Mouse (Mus musculus) stomach, embryonic 15.5 days (tissue): ENCODE measurements around the gene Sh3bgrl3. TPM values are rescaled to one million over a fixed set of nuclear protein-coding genes. Genes with fewer than 3 reads are reported as not detected.
"Not testable (repeated sequence)": the region's sequence is repeated elsewhere in the genome, so short reads cannot be mapped to it uniquely, and the experiment has no call there.

Experiments
- ATAC-seq: fragments of 200-750 bp; cut with Nextera tagmentation; 2 replicates; pipeline ENCODE4 v1.8.0; 2017; ENCODE audit warnings: low read depth, moderate number of reproducible peaks, moderate TSS enrichment; ENCODE audit not compliant: insufficient read depth, low FRiP score
- H3K27ac ChIP-seq: fragments of 300-500 bp; sonication (generic); 2 replicates; pipeline ENCODE4 v1.5.1; 2015; ENCODE audit warnings: mild to moderate bottlenecking, inconsistent platforms
- H3K27me3 ChIP-seq: fragments of 300-500 bp; sonication (generic); replicated peaks from 2 replicates; pipeline ENCODE4 v1.6.1; 2015; ENCODE audit warnings: inconsistent platforms
- H3K36me3 ChIP-seq: fragments of 300-500 bp; sonication (generic); 2 replicates; pipeline ENCODE4 v1.6.1; 2015; ENCODE audit warnings: inconsistent platforms
- H3K4me1 ChIP-seq: fragments of 300-500 bp; sonication (generic); 2 replicates; pipeline ENCODE4 v1.6.1; 2015; ENCODE audit warnings: inconsistent platforms
- H3K4me2 ChIP-seq: fragments of 300-500 bp; sonication (generic); 2 replicates; pipeline ENCODE4 v1.6.1; 2015; ENCODE audit warnings: mild to moderate bottlenecking, inconsistent platforms
- H3K4me3 ChIP-seq: fragments of 300-500 bp; sonication (generic); replicated peaks from 2 replicates; pipeline ENCODE4 v1.5.1; 2015; ENCODE audit warnings: inconsistent platforms
- H3K9ac ChIP-seq: fragments of 300-500 bp; sonication (generic); 2 replicates; pipeline ENCODE4 v1.6.1; 2015; ENCODE audit warnings: inconsistent platforms
- H3K9me3 ChIP-seq: fragments of 300-500 bp; sonication (generic); 2 replicates; pipeline ENCODE4 v1.6.1; 2016; ENCODE audit warnings: inconsistent platforms
- WGBS: fragments of 180-500 bp; shearing (Covaris S2); methylation state at CpG from one replicate; pipeline ENCODE4 v1.1.7; 2015; 5-methylcytosine and 5-hydroxymethylcytosine counted together
- polyA plus RNA-seq: library from polyadenylated mRNA; unstranded; fragments of >200 nt; fragmentation: Nextera tagmentation; extraction: Ambion mirVana; gene quantifications from 2 replicates; pipeline ENCODE4 v1.2.1, GENCODE M21; 2015

Sh3bgrl3 gene
- polyA plus RNA-seq, 1 experiment from 2014 or later, result 395 TPM

DNA sequence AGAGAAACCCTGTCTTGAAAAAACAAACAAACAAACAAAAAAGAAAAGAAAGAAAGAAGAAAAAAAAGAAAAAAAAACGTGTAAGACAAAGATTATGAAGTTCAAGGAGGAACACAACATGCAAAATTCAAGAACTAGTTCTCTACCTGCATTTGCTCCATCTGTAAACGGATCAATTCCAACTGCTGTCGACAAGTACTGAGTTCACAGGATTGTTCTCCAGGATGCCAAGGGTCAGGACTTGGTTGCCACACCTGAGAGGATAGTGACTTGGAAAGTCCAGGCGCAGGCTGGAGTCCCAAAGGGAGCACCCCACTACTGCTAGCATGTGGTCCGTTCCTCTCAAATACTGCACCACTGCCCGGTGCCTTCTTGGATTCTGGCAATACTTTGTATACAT is 26.9 kb upstream of the Sh3bgrl3 start:
- Histone ChIP-seq H3K9ac (no peak overlapping the region), H3K4me2 (no peak overlapping the region), H3K4me3 (no peak overlapping the region), H3K27ac (no peak overlapping the region), H3K27me3 (no peaks in the 10 kb centered on the region), H3K9me3 (no peaks in the 10 kb centered on the region), H3K36me3 (peaks cover 13% of the 10 kb centered on the region), H3K4me1 (peaks cover 7% of the 10 kb centered on the region)
- ATAC-seq, result no peak
- 89% methylated on average over 6 of the region's 6 CpGs for WGBS

DNA sequence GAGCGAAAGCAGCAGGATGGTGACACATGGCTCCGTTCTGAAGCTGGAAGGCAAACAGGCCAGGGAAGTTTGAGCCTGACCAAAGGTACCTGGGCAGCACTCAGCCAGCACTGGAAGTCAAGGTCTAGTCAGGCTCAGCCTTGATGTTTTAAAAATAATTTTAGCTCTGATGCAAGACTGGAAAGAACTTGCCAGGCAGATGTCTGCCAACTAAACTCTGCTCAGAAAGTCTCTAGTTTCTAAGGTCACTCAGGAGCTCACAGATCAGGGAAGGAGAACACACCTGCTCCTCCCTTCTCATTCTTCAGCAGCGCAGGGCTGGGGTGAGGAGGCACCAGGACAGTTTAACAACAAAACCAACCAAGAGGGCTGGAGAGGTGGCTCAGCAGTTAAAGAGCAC is 25.8 kb upstream of the Sh3bgrl3 start:
- H3K4me2 ChIP-seq, result no peak overlapping the region
- H3K9me3 ChIP-seq, result no peaks in the 10 kb centered on the region
- no peaks in the 10 kb centered on the region for H3K27me3 ChIP-seq
- no peak overlapping the region for H3K9ac ChIP-seq
- no peak overlapping the region for H3K27ac ChIP-seq
- peaks cover 7% of the 10 kb centered on the region for H3K4me1 ChIP-seq
- H3K4me3 ChIP-seq, result no peak overlapping the region
- no peak for ATAC-seq
- 95% methylated on average over 3 of the region's 3 CpGs for WGBS
- peaks cover 13% of the 10 kb centered on the region for H3K36me3 ChIP-seq

DNA sequence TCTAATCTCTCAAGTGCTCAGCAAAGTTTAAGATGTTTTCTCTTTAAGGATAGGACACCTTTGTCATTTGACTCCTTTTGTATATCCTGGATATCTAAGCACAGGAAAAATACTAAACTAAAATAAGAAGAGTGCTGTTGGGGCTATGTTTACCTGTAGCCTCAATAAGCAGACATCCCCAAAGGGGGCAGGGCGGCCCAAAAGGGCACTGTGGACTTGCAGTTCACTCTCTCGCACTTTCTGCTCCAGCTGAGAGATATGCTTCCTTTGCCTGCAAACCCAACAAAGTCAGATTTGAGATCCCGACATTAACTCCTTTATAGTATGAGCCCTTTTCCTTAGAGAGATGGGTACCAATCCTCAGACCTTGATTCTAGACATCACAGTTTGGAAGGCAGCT is 25.1 kb upstream of the Sh3bgrl3 start:
- Histone ChIP-seq H3K27me3 (no peaks in the 10 kb centered on the region), H3K4me1 (peaks cover 1% of the 10 kb centered on the region), H3K36me3 (peaks cover 13% of the 10 kb centered on the region), H3K4me2 (no peak overlapping the region), H3K9ac (no peak overlapping the region), H3K9me3 (no peaks in the 10 kb centered on the region), H3K27ac (no peak overlapping the region), H3K4me3 (no peak overlapping the region)
- ATAC-seq, result no peak
- 90% methylated on average over 3 of the region's 3 CpGs for WGBS

DNA sequence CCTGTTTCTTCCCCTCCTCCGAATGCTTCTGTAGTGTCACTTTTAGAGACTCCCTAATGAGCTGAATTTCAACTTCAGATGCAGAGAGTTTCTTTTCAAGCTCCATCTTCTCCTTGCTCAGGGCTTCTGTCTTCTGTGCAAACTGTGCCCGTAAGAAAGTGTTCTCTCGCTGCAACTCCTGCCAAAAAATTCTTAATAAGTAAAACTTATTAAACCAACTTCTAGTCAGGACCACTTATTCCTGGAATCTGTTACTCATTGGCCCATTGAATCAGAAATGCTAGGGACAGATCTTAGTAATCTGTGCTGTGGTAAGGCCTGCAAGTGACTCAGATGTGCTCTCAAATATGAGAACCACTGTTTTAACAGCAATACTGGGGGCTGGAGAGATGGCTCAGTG is 23.5 kb upstream of the Sh3bgrl3 start:
- no peaks in the 10 kb centered on the region for H3K27me3 ChIP-seq
- H3K9ac ChIP-seq, result no peak overlapping the region
- WGBS, result 93% methylated on average over 3 of the region's 3 CpGs
- H3K9me3 ChIP-seq, result no peaks in the 10 kb centered on the region
- no peaks in the 10 kb centered on the region for H3K4me1 ChIP-seq
- no peak overlapping the region for H3K27ac ChIP-seq
- H3K4me2 ChIP-seq, result no peak overlapping the region
- H3K4me3 ChIP-seq, result no peak overlapping the region
- peaks cover 19% of the 10 kb centered on the region for H3K36me3 ChIP-seq
- ATAC-seq, result no peak

DNA sequence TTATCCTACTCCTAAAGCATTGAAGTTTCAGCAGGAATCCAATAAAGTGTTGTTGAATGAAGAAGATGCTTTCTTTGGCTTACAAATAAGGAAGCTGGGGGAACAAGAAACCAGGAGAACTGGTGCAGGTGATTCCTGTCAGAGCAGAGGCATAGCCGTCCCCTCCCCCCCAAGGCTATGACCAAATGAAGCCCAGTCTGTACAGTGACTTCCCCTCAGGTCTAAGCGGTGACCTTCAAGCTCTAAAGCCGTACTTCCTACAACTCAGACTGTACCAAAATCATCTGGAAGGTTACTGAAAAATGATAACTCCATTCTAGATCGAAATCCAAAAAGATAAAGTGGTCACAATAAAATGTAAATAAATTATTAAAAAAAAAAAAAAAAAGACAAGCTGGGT is 20.8 kb upstream of the Sh3bgrl3 start:
- H3K9me3 ChIP-seq, result no peaks in the 10 kb centered on the region
- no peak overlapping the region for H3K4me3 ChIP-seq
- WGBS, result 82% methylated on average over 4 of the region's 4 CpGs
- peaks cover 19% of the 10 kb centered on the region for H3K36me3 ChIP-seq
- H3K9ac ChIP-seq, result no peak overlapping the region
- no peaks in the 10 kb centered on the region for H3K27me3 ChIP-seq
- no peaks in the 10 kb centered on the region for H3K4me1 ChIP-seq
- no peak overlapping the region for H3K4me2 ChIP-seq
- ATAC-seq, result no peak
- no peak overlapping the region for H3K27ac ChIP-seq

DNA sequence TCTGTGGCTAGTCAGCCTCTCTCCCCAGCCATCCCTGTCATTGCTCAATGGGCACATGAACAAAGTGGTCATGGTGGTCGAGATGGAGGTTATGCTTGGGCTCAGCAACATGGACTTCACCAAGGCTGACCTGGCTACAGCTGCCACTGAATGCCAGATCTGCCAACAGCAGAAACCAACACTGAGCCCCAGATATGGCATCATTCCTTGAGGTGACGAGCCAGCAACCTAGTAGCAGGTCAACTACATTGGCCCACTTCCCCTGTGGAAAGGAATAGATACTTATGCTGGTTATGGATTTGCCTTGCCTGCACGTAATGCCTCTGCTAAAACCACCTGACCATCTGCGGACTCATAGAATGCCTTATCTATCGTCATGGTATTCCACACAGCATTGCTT is 15.7 kb upstream of the Sh3bgrl3 start:
- not testable (repeated sequence) for H3K4me2 ChIP-seq, H3K4me3 ChIP-seq, H3K9me3 ChIP-seq, H3K36me3 ChIP-seq, H3K4me1 ChIP-seq, H3K27ac ChIP-seq, H3K9ac ChIP-seq, H3K27me3 ChIP-seq, ATAC-seq
- WGBS, result 91% methylated on average over 5 of the region's 5 CpGs

DNA sequence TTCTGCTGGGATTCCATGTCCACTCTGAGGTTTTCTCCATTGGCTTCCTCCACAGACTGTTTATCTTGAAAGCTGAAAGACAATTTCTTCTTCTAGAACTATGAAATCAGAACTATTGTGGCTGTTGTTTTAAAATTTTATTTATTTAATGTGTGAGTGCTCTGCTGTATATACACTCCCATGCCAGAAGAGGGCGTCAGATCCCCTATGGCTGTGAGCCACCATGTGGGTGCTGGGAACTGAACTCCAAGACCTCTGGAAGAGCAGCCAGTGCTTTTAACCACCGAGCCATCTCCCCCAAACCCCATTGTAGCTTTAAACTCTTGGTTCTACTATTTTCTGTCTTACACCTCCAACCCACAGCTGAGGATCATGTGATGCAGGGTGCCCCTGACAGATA is 10.3 kb upstream of the Sh3bgrl3 start:
- Histone ChIP-seq H3K4me2 (no peak overlapping the region), H3K9me3 (no peaks in the 10 kb centered on the region), H3K27ac (no peak overlapping the region), H3K27me3 (no peaks in the 10 kb centered on the region), H3K9ac (no peak overlapping the region), H3K4me1 (no peaks in the 10 kb centered on the region), H3K4me3 (no peak overlapping the region), H3K36me3 (no peaks in the 10 kb centered on the region)
- ATAC-seq, result no peak
- WGBS, result 73% methylated on average over 2 of the region's 2 CpGs

DNA sequence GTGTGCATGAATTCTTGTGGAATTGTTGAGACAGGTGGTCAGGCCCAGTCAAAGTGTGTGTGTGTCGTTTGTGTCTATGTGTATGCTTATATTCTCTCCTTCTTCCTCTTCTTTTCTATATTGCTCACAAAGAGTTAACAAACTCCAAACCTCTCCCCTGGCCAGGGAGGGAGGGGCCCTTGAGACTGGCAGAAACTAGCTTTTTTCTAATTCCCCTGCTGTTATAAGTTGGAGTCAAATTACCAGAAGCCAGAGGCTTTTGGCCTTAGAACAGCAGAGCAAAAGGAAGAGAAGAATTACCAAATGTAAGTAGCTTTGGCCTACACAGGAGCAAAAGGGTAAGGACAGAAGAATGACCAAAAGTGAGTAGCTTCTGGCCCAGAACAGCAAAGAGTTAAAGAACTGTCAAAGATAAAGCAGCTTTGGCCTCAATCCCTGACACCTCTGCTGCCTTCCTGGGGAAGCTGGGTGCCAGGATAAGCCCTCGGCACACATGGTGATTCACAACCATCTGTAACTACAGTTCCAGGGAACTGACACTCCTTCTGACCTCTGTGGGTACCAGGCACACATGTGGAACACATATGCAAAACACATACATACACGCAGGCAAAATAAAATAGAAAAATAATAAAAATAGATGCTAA is 7.8 kb upstream of the Sh3bgrl3 start:
- no peaks in the 10 kb centered on the region for H3K9me3 ChIP-seq
- H3K4me3 ChIP-seq, result no peak overlapping the region
- H3K4me2 ChIP-seq, result no peak overlapping the region
- H3K27me3 ChIP-seq, result no peaks in the 10 kb centered on the region
- 52% methylated on average over 3 of the region's 3 CpGs for WGBS
- ATAC-seq, result no peak
- no peak overlapping the region for H3K9ac ChIP-seq
- no peaks in the 10 kb centered on the region for H3K4me1 ChIP-seq
- H3K27ac ChIP-seq, result no peak overlapping the region
- no peaks in the 10 kb centered on the region for H3K36me3 ChIP-seq

DNA sequence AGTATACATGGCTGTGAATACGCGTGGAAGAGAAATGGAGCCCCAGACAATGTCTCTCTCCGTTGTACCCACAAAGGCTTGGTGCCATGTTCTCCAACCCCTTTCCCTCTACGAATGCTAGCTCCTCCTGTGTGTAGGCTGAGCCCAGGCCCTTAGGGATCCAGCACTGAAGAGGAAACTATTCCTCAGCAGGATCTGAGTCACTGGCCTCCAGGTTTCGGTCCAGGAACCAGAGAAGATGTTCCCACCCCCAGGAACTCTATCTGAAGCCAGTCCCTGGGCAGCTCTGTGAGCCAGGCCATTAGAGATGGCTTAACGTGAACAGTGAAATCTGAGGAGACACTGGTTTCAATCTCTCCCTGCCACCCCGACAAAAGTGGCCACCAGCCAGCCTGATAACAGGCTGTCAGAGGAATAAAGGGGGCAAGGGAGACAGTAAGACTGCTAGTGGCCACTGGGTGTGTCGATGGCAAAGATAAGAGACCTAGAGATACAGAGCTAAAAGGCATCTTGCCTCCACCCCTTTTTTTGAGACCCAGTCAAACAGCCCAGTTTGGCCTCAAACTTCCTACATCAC is 4.0 kb upstream of the Sh3bgrl3 start:
- H3K4me3 ChIP-seq, result no peak overlapping the region
- no peak overlapping the region for H3K4me2 ChIP-seq
- H3K36me3 ChIP-seq, result no peaks in the 10 kb centered on the region
- H3K27me3 ChIP-seq, result no peaks in the 10 kb centered on the region
- 69% methylated on average over 8 of the region's 8 CpGs for WGBS
- H3K4me1 ChIP-seq, result peaks cover 10% of the 10 kb centered on the region
- no peaks in the 10 kb centered on the region for H3K9me3 ChIP-seq
- H3K9ac ChIP-seq, result no peak overlapping the region
- no peak for ATAC-seq
- H3K27ac ChIP-seq, result no peak overlapping the region

DNA sequence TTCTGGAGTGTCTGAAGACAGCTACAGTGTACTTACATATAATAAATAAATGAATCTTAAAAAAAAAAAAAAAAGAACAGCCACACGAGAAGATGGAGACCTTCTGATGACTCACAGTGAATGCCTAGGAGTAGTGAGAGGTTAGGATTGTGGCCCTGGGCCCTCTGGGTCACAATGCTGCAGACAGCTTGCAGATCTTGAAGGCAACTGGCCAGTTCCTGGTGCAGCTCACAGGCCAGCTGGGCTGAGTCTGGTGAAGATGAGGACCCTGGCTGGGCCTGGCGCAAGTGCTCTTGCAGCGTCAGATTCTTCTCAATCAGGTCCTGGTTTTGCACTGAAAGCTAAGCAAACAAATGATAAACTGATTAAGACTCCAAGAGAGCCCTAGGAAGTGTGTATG is 3.5 kb upstream of the Sh3bgrl3 start:
- H3K9ac ChIP-seq, result no peak overlapping the region
- H3K4me2 ChIP-seq, result no peak overlapping the region
- H3K4me3 ChIP-seq, result no peak overlapping the region
- no peak for ATAC-seq
- no peaks in the 10 kb centered on the region for H3K27me3 ChIP-seq
- H3K27ac ChIP-seq, result no peak overlapping the region
- WGBS, result 70% methylated on average over 3 of the region's 3 CpGs
- H3K9me3 ChIP-seq, result no peaks in the 10 kb centered on the region
- peaks cover 15% of the 10 kb centered on the region for H3K4me1 ChIP-seq
- no peaks in the 10 kb centered on the region for H3K36me3 ChIP-seq

DNA sequence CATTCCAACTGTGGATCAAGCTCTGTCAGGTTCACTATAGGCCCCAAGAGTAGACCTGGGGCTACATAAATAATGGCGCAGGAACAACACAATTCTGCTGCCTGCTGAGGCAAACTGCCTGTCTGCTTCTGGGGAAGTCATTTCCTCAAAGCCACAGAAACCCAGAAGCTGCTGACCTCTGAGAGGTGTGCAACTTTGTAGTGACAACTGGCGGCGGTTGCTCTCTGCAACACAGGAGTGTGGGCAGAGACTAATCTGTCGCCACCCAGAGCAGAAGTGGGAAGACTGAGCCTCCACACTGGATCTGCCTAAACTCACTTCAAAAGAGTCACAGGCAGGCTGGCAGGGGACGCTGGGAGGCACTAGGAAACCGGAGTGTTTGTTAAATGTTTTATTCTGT is 893 bp upstream of the Sh3bgrl3 start:
- peak overlapping the region; percentile 80 for H3K4me3 ChIP-seq
- H3K27me3 ChIP-seq, result no peaks in the 10 kb centered on the region
- WGBS, result 39% methylated on average over 6 of the region's 6 CpGs
- H3K9me3 ChIP-seq, result no peaks in the 10 kb centered on the region
- peaks cover 23% of the 10 kb centered on the region for H3K4me1 ChIP-seq
- H3K36me3 ChIP-seq, result no peaks in the 10 kb centered on the region
- ATAC-seq, result no peak
- peak overlapping the region; percentile 90 for H3K27ac ChIP-seq
- H3K4me2 ChIP-seq, result peak overlapping the region; percentile 72
- 0 out of 2 replicates have a peak overlapping the region, but pooled peaks have one; percentile 4 for H3K9ac ChIP-seq

DNA sequence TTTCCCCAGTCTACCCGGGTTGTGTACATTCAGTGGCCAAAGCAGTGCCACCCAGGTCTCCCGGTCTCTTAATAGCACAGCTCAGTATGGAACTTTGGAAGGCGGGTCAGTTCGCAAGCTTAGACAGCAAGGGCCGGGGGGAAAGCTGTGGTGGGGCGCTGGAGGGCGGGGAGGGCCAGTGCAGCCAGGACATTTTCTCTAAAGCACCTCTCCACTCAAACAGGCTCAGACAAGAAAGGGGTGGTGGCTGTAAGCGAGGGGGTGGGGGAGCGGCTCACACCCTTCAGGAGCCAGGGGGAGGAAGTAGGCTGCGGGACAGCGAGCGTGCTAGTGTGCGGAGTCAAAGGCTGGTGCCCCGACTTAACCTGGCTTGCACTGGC is 384 bp upstream of the Sh3bgrl3 start:
- peak overlapping the region; percentile 8; the same call in 1 of the 2 replicates for H3K9ac ChIP-seq
- H3K27me3 ChIP-seq, result no peaks in the 10 kb centered on the region
- no peaks in the 10 kb centered on the region for H3K9me3 ChIP-seq
- peak overlapping the region; percentile 72 for H3K4me2 ChIP-seq
- peak overlapping the region; percentile 90 for H3K27ac ChIP-seq
- H3K36me3 ChIP-seq, result no peaks in the 10 kb centered on the region
- ATAC-seq, result peak; percentile 54
- WGBS, result 3% methylated on average over 14 of the region's 14 CpGs
- peak overlapping the region; percentile 80 for H3K4me3 ChIP-seq
- peaks cover 28% of the 10 kb centered on the region for H3K4me1 ChIP-seq

DNA sequence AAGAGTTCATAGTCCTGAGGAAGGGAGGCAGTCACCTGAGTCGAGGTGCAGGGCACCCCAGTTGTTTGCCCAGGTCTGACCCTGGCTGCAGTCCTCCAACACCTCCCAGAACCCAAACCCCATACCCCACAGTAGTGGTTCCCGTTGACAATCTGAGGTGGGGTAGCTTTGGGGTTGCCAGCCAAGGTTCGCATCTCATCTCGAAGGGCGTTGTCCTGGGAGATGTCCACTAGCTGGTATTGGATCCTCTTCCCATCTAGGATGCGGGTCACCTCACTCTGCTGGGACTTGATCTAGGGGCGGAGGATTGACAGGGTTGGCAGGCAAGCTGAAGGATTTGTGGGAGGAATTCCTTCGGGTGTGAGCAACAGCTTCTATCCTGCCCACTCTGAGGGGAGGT is 796 bp downstream of the Sh3bgrl3 start:
- no peak for ATAC-seq
- Histone ChIP-seq H3K27ac (peak overlapping the region; percentile 90; the same call in 1 of the 2 replicates), H3K27me3 (no peaks in the 10 kb centered on the region), H3K4me1 (peaks cover 31% of the 10 kb centered on the region), H3K9me3 (no peaks in the 10 kb centered on the region), H3K4me3 (peak overlapping the region; percentile 80), H3K36me3 (no peaks in the 10 kb centered on the region), H3K9ac (peak overlapping the region; percentile 81), H3K4me2 (peak overlapping the region; percentile 72)
- WGBS, result 51% methylated on average over 8 of the region's 8 CpGs
